Mouse (Mus musculus) spleen, embryonic (tissue): ENCODE results near the gene Gmppa.

Experiments
- CTCF ChIA-PET: fragments of 350-600 bp; sonication (Branson Sonifier 250); formaldehyde crosslinking; loops from one replicate; lab custom pipeline; 2022; lab: Charles Lee

Gene Gmppa

DNA sequence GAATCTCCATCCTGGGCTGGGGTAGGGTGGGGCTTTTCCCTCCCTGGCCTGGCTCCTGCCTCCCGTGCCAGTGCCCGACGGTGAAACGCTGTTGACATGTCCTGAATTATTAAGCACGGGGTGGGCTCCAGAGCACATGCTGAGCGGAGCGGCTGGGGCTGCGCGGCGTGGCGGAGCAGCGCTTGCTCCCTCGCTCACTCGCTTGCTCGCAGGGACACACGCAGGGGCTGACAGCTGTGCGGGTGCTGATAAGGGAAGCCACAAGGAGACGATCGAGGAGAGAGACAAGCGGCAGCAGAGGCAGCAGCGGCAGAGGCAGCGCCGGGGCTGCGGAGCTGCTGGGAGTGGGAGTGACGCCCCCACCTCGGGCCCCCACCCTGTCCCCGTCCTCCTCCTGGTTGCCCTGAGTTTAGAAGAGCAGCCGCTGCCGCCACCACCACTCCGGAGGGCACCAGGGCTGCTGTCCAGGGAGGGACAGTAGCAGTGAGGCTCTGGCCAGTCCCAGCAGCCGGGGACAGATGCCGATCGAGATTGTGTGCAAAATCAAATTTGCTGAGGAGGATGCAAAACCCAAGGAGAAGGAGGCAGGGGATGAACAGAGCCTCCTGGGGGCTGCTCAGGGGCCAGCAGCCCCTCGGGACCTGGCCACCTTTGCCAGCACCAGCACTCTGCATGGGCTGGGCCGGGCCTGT lies 14.7 kb downstream of the Gmppa start, which contains the start of gene Asic4:
Gene Asic4 (plus strand): TSS at position 123 of the 692 bp plus-strand sequence.
- CTCF ChIA-PET = no interaction called here

DNA sequence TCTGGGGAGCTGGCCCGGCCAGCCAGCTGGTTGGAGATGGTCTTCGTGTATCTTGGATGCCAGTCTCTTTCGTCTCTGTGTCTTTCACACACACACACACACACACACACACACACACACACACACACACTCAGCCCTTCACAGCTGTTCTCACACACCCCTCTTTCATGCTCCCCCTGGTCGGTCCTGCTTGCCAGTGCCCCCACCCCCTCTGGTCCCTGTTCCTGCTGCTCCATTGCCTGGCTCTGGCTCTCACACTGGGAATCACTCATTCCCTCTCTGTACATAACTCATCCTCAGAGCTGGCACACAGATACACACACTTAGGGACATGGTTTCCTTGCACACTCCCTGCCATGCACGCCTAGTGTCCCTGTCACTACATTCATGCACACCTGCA lies 16.2 kb downstream of the Gmppa start:
- CTCF ChIA-PET = no interaction called here

DNA sequence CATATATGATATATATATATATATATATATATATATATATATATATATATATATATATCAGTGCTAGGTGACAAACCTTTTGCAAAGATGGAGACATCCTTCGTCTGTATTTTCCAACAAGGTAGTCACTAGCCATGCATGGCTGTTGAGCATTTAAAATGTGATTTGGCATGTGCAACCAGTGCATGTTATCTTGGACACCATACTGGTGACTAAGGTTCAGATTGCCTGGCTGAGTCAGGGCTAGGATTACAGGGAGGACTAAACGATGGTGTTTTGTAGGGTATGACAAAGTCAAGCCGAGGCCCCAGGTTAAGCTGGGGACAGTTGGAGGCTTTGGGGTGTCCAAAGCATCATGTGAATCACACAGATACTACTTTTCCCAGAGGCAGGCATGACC lies 19.7 kb downstream of the Gmppa start:
- CTCF ChIA-PET = no interaction called here

DNA sequence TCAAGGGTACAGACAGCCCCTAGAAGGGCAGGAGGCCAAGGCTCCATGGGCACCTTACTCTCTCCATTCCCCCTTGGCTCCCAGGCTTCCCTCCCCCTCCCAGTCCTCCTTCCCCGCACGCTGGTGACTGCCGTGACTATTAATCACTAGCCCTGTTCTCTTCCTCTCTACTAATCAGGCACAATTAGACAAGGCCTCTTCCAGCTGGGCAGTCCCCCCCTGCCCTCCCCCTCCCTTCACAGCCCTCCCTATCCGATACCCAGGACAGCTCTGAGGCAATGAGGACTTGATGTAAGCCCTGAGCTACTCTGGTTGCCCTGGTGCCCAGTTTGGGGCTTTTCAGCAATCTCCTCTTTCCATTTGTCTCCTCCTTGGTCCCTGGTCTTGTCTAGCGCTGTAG lies 20.2 kb downstream of the Gmppa start:
- CTCF ChIA-PET = no interaction called here

DNA sequence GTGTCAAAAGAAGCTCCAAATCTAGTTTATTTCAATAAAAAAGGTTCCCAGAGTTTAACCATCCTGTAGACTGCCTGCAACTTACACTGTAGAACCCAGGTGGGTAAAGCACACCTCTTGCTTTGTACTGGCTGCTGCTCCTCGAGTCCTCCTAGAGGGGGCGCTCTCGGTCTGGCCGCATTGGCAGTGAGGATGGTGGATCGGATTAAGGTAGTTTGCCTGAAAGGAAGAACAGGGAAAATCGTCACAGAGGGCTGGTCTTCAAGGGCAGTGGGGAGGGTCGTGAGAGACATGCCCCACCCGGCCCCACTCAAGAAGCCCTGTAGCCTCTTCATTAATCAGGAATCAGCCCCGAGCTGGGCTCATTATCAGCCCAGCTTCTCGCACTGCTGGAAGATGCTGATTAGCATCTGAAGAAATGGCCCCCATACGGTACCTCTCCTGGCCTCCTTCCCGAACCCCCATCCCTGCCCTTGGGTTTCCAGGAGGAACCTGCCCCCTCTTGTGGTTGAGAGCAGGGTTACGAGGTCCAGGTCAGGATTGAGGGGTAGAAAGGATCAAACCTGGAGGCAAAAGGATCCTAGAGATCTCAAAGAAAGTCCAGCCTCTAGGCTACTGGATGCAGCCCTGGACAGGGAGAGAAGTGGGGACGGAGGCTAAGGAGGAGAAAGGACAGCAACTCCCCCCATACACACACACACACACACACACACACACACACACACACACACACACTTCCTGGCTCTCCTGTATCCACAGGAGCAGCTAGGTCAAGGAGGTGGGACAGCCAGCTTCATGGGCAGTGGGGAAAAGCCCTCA lies 21.2 kb downstream of the Gmppa start:
- CTCF ChIA-PET = interaction anchor here (1.0 kb wide), 1 partner anchor 11 kb away, joined by 9 read pairs; no protein-coding TSS in a partner anchor

DNA sequence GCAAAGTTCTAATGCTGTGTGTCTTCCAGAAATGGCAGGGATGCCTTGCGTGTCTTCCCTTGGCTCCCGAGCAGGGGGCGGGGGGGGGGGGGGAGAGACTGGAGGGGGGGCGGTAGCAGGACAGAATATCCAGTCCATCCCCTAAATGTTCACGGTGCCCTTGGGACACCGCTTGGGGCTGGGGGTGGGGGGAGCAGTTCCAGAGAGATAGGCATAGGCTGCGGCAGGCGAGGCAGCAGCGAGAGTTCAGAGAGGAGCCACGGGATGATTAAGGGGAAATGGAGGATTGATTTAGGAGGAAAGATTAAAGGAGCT lies 21.9 kb downstream of the Gmppa start:
- CTCF ChIA-PET = interaction anchor here (1.0 kb wide), 1 partner anchor 11 kb away, joined by 9 read pairs; no protein-coding TSS in a partner anchor

DNA sequence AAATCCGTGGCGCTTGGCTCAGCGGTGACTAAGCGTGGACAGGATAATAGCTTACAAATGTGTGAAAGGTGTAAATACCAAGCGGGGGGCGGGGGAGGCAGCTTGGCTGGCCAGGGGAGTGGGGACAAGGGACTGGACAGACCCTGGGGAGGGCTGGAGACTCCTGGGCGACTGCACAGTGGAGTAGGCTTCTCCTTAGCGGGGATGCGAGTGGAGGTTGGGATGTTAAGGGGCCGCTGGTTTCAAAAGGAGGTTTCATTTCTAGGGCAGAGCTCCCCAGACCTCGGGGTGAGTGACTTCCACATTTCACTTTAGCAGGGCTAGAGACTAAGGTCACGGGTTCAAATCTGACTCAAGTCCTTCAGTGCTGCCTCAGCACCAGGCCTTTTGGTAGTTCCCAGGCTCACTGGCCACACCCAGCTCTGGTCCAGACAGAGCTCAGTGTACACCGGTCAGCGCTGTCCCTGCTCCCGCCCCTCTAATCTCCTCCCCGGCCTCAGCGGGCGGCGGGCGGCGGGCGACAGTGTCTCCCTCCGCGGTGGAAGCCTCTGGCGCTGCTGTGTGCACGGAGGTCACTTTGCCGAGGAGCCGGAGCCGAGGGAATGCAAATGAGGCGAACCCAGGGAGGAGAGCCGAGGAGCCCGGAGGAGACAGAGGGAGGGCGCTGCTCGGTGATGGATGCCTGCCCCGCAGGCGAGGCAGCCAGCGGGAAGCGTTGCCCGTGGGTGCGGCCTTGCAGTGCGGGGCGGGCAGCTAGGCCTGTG lies 22.5 kb downstream of the Gmppa start:
- CTCF ChIA-PET = interaction anchor here (1.0 kb wide), 1 partner anchor 10 kb away, joined by 9 read pairs; no protein-coding TSS in a partner anchor

DNA sequence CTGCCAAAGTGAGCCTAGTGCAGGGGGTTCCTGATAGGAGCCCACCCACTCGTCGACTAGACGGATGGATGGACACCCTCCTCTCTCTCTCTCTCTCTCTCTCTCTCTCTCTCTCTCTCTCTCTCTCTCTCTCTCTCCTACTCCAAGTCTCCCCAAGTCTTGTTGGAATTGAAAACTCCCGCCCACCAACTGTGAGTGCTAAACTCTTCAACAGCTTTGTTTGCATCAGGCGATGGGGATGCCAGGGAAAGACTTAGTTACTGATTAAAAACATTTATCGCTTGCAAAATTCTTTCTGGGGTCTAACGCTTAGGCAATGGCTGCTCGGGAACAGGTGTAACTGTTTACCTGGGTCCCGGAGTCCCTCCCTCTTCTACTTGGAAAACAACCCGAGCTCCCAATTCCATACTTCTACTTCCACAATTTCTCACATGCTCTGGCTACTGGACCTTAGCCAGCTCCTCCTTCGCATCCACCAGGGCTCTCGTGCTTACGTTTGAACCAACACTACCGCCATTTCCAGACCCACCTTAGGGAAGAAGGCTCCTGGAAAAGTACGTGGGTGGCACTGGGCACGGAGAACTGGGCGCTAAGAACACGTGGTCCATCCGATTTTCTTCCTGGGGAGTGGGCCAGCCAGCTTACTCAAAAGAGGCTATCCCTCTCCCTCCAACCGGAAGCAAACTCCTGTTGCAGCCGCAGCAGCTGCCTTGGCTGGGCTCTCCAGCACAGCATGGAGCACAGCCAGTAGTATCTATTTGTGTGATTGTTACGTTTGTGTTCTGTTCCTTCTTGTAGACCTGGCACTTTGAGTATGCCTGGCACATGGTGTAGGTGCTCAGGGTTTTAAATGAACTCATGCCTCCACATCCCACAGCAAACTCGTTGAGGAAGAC lies 23.3 kb downstream of the Gmppa start:
- CTCF ChIA-PET = interaction anchor here (0.7 kb wide), 1 partner anchor 1943 kb away, joined by 11 read pairs; no protein-coding TSS in a partner anchor

DNA sequence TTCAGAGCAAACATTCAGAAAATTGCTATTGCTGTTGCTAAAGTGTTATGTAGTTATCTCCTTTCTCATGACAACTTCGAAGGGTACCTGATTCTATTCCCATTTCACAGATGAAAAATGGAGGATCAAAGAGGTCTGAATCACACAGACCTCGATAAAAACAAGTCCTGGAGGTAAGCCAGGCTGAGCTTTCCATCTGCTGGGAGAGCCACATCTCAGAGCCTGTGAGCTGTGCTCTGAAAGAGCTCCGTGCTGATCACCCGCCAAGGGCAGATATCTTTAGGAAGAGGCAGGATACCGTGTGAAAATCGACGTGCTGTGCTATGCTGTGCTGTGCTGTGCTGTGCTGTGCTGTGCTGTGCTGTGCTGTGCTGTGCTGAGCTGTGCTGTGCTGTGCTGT lies 24.6 kb downstream of the Gmppa start:
- CTCF ChIA-PET = no interaction called here

DNA sequence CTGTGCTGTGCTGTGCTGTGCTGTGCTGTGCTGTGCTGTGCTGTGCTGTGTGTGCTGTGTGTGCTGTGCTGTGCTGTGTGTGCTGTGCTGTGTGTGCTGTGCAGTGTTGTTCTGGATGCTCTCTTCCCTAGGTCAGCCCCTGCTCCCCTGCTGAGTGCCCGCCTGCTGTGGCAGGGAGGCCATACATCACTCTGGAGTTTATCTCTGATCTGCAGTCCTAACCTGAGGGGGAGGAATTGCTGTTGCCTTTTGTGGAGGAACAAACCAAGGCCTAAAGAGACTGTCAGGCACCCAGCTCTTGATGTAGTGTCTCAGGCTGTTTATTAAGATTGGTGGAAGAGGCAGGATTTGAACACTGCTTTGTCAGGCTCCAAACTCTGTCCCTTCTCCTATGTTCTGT lies 26.9 kb downstream of the Gmppa start:
- CTCF ChIA-PET = interaction anchor here (0.7 to 1.4 kb wide), 2 partner anchors 14 to 302 kb away, joined by 3 read pairs; no protein-coding TSS in a partner anchor

DNA sequence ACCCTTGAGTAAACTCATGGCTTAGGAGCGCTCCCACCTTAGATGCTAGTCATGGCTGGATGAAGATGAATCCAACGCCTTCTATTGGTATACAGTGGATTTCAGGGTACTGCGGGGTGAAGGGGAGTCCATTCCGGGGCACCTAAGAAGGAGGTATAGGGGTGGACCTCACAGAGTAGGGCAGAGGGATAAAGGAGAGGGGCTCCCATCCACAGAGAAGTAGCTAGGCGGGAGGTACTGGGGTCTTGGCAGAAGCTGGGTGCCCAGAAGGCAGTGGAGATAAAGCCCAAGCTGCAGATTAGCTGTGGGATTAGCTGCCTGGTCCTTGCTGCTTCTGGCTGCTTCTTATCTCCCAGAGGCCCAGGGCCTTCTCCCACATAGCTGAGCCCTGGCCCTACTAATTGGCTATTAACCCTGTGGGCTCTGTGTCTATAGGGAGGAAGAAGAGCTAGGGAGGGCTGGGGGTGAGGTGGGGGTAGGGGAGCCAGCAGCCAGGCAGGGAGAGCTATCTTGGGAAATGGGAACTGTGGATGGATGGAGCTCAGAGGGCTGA lies 28.0 kb downstream of the Gmppa start:
- CTCF ChIA-PET = interaction anchor here (1.4 kb wide), 1 partner anchor 15 kb away, joined by 3 read pairs; no protein-coding TSS in a partner anchor

DNA sequence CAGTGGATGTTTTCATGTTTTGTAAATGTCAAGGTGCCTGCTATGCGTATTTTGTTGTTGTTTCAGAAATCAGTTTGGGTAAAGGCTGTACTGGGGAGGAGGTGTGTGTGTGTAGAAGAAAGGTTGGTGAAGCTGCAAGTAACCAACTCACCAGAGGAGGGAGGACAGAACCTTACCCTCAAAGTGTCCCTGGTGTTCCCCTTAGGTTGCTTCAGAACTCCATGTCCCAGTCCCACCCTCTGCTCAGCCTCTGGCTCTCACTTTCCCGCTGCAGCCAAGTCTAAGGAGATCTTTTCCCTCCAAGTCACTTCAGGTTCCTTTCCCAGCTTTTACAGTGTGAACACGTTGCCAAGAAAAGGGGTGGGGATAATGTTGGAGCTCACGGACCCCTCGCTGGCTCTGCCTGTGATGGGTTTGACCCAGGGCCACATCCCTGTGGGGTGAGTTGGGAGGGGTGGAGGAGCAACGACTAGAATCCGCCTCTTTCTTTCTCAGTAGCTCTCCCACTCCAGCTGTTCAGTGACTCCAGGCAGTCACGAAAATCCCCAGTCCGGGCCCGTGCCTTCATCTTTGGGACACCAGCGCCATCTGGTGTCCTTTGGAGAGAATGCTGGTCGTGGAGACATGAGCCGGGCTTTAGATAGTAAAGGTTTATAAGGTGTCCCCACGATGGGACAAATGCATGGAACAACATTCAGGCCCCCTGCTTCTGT lies 31.6 kb downstream of the Gmppa start:
- CTCF ChIA-PET = interaction anchor here (0.7 to 1.1 kb wide), 4 partner anchors 19 to 232 kb away, joined by 3 read pairs; no protein-coding TSS in a partner anchor

DNA sequence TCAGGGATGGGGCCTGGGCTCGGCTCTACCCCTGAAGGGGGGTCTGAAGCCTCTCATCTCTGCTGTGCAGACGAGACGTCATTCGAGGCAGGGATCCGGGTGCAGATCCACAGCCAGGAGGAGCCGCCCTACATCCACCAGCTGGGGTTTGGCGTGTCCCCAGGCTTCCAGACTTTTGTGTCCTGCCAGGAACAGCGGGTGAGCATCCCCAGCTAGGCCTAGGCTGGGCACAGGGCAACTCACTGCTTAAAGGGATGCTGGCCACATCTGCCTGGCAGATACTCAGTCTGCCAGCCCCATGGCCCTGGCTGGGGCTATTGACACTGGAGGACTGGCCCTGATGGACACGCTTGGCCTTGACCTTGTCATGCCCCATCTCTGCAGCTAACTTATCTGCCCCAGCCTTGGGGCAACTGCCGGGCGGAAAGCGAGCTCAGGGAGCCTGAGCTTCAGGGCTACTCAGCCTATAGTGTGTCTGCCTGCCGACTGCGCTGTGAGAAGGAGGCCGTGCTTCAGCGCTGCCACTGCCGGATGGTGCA lies 33.6 kb downstream of the Gmppa start:
- CTCF ChIA-PET = no interaction called here

DNA sequence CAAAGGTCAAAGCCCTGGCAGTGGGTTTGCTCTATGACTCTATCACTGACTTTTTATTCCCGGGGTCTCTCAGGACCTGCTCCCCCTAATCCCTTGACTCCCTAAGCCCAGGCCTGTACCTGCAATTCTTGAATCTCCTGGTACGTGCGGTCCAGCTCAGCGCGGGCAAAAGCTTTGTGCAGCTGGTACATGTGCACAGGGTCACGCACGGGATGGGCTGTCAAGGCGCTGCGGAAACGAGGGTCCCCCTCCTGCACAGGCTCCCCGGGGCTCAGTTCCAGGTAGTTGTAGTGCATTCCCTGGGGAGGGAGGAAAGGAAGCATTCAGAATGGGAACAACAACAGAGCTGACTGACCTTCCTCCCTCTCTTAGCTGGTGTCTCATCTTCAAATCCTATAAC lies 40.7 kb downstream of the Gmppa start:
- CTCF ChIA-PET = interaction anchor here (1.1 to 1.3 kb wide), 2 partner anchors 28 to 85 kb away, joined by 3 read pairs; no protein-coding TSS in a partner anchor

DNA sequence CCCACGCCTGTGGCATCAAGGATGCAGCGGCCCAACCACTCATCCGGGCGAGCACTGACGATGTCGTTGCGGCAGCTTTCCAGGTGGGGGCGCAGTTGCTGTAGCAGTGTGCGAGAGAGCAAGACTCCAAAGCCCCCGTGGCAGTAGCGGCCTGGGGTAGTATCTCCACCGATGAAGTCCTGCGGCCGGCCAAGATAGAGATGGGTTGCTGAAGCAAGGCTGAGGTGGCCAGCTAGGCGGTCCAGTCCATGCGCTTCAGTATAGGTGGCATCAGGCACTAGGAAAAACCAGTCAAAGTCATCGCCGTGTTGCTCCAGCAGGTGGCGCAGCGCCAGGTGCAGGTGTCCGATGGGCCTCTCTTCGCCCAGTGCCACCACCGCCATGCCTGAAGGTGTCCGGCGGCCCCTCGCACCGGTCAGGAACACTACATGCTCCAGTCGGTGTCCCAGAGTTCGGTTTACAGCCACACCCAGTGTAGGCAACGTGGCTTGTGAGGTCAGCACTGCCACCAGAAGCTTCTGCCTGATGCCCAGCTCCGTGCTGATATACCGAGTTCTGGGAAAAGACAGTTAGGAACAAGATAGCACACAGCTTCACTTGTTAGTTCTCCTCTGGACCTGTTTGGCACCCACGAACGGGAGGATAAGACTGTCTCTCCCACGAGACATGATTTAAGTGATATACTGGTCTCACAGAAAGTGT lies 41.7 kb downstream of the Gmppa start:
- CTCF ChIA-PET = interaction anchor here (0.5 to 1.2 kb wide), 4 partner anchors 14 to 97 kb away, joined by 3 read pairs; no protein-coding TSS in a partner anchor

DNA sequence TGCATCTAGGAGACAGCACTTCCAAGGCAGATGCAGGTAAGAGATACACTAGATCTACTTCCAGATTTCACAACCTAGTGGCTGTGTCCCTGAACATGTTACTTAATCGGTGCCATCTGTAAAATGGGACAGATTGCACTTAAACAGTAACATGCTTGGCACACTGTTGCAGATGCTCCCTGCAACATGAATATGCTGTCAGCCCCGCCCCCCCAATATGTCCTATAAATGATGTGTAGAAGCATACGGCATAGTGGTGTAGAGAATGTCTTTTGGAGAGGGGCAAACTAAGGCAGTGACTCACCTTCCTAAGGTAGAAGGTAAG lies 42.2 kb downstream of the Gmppa start:
- CTCF ChIA-PET = interaction anchor here (0.6 to 1.7 kb wide), 3 partner anchors 13 to 43 kb away, joined by 3 to 7 read pairs (median 3); no protein-coding TSS in a partner anchor

DNA sequence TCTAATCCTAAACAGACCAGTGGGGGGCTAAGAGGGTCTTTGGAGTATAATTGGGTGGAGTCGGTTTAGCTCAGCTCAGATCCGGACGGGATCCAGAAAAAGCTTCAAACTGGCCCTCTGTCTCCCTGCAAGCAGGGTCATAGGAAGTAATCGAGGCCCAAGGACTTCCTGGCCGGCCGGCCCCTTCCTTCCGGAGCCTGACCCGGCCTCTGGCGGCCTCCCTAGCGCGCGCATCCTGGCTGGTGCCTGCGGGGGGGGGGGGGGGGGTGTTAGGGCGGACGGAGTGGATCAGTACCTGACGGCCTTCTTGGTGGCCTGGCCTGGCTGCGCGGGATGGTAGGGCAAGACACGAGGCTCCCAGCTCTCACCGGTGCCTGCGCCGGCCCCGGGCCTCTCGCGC lies 42.8 kb downstream of the Gmppa start:
- CTCF ChIA-PET = interaction anchor here (1.7 kb wide), 1 partner anchor 42 kb away, joined by 7 read pairs; no protein-coding TSS in a partner anchor

DNA sequence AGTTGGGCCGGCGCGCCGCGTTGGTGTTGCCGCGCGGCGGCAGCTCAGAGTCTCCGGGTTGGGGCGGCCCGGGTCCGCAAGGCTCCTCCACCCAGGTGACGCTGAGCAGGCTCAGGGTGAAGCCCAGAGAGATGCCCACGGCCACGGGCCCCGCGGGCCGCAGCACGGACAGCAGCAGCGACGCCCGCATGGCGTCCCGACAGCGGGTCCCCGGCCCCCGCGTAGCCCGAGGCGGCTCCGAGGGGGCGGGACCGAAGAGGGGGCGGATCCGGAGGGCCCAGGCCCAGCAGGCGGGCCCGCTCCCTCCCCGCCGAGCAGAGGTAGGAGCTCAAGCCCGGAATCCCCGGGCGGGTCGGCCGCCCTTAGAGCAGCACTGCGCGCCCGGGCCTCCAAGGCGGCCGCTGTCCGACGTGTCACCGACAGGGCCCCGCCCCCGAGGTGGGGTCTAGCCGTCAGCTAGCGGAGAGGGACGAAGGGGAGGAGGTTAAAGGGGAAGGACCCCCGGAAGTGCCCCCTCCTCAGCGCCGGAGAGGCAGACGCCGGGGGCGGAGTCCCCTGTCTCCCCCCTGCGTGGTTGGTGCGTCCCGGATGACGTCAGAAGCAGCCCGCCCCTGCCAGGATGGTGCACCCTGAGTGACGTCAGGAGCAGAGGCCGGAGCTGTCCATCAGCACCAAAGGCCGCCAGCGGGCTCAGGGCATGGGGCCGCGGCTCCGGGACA lies 43.3 kb downstream of the Gmppa start, which contains the start of the genes Chpf and Tmem198:
Gene Chpf (minus strand): TSS at position 392 of the 719 bp plus-strand sequence.
Gene Tmem198 (plus strand): TSS at position 617 of the 719 bp plus-strand sequence.
- CTCF ChIA-PET = interaction anchor here (1.7 kb wide), 1 partner anchor 41 kb away, joined by 7 read pairs; no protein-coding TSS in a partner anchor
